Mouse (Mus musculus): ENCODE data around the gene D430019H16Rik. TPM values are rescaled to one million over a fixed set of nuclear protein-coding genes. Genes with fewer than 3 reads are reported as not detected.
A peak's percentile ranks its signal among the peaks of the same experiment; 100 is the strongest.

D430019H16Rik gene
- under 1 TPM; 0.44 to 0.55 TPM for total RNA-seq (2021)
- long read RNA-seq, experiment 1, result 0 reads
- long read RNA-seq, experiment 2, result 0 reads

DNA sequence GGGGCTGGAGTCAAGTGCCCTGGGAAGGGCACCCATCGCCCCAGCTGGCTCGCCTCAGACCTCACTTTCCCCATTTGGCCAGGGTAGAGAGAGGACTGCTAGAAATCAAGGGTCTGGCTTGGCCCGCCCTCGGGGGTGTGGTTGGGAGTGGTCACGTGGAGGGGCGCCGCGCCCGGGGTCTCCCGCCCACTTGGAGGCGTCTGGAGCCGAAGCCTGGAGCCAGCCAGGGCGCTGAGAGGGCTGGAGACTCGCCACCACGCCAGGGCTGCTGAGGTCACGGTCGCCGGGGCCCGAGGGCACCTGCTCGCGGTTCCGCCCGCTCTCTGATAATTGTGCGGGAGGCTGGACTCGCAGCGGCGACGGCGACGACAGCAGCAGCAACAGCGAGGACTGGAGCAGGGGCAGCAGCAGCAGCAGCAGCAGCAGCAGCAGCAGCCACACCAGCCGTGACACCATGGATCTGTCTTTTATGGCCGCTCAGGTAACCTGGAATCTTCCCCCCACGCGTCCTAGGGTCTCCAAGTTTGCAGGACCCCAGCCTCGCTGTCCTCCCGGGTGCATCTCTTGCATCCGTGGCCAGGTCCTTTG lies at the start of gene D430019H16Rik:
Gene D430019H16Rik, plus strand, starts transcription at position 187 of the 588 bp plus-strand sequence.
- intact Hi-C loops (cut with DNase I), result no loop called here
- DNase-seq, result peak; percentile 74 to 76

DNA sequence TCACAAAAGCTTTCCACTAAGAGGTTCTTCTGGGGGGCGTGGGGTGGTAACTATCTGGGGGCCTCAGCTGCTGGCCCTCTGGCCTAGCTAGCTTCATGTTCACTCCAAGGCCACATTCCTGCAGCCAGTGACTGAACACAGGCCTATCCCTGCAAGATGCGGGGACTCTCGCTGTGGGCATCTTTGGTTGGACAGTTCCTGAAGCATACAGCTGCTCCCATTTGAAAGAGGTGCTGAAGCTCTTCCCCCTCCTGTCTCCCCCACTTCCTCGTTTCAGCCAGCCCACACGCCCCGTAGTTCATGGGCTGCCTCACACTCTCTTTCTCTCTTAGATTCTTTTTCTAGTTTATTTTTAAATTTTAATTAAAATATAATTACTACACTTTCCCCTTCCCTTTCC lies 47.6 kb upstream of the D430019H16Rik start:
- no peak for DNase-seq
- intact Hi-C loops (cut with DNase I), result no loop called here

DNA sequence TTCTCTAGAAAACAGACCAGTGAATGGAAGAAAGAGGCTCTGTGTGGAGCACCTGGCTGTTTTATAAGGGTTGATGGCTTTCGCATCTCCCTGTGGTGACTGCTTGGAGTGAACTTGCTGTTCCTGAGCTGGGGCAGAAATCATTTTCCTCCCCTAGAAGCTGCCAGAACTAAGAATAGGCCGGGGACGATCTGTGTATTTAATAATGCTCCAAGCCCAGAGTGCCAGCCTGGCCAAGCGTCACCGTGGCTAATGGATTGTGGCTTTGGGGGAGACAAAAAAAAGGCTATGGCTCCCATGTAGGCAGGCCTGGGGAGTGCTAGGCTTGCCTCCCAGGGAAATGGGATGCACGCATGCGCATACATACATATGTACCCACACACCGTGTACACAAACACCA lies 39.7 kb upstream of the D430019H16Rik start:
- intact Hi-C loops (cut with DNase I), result no loop called here

DNA sequence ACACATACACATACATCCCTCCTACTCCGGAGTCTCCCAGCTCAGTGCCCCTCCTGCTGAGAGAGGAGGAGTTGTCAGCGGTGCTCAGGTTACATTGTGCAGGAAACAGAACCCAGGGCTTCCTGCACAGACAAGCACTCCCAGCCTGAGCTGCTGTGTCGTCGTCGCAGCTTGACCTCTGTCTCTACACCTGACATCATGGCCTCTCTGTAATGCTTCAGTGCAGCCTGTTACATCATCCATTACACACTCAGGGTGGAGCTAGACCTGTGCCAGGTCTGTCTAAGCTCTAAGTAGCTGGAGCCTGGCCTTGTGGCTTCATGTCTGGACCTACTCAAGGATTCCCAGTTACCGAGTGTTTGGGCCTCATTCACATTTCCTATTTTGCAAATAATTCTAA lies 33.2 kb upstream of the D430019H16Rik start:
- intact Hi-C loops (cut with DNase I), result loop anchor here (5.0 kb wide), 1 partner anchor 43 kb away; no protein-coding TSS in a partner anchor
- DNase-seq, result no peak

More for the DNA sequence above, 39.7 kb upstream of the D430019H16Rik start:
- DNase-seq, result no peak

- intact Hi-C loops (cut with DNase I), result loop anchor here (2.0 kb wide), 2 partner anchors 354 to 376 kb away; no protein-coding TSS in a partner anchor
- DNase-seq, result no peak
Observed at GRCm38 (mm10) chr12:105426541-105426940, 27.1 kb upstream of the D430019H16Rik start.

DNA sequence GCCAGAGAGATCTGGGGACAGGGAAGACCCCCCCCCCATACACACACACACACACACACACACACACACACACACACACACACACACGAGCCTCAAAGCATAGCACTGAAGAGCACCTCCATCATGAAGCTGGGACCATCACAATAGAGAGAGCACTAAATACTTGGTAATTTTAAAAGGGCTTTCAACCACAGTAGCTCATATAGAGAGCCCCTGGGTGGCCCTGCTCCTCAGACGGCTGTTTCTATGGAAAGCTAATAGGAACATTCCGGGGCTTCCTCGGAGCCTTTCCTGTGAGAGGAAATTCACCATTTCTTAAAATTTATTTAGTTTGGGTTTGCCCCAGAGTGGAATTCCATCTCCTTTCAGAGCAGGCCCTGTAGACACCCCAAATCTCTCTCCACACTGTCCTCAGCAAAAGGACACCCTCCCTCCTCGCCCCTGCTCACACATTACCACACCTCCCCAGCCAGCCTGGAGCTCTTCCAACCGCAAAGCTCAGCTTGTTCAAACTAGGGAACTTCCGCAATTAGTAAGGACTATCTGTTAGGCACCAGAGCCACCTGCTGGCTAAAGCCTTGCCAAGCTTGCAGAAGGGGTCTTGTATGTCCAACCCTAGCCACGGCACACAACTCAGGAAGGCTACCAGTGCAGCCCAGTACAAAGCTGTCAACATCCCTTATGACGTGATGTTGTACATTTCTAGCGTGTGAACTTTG lies 26.5 kb upstream of the D430019H16Rik start:
- DNase-seq, result peak; percentile 54 to 73
- intact Hi-C loops (cut with DNase I), result loop anchor here (2.0 kb wide), 2 partner anchors 354 to 376 kb away; no protein-coding TSS in a partner anchor

GRCm38 (mm10) chr12:105431872-105432271 lies 21.8 kb upstream of the D430019H16Rik start:
- no peak for DNase-seq
- intact Hi-C loops (cut with DNase I), result loop anchor here (10.0 kb wide), 1 partner anchor 293 kb away; no protein-coding TSS in a partner anchor

DNA sequence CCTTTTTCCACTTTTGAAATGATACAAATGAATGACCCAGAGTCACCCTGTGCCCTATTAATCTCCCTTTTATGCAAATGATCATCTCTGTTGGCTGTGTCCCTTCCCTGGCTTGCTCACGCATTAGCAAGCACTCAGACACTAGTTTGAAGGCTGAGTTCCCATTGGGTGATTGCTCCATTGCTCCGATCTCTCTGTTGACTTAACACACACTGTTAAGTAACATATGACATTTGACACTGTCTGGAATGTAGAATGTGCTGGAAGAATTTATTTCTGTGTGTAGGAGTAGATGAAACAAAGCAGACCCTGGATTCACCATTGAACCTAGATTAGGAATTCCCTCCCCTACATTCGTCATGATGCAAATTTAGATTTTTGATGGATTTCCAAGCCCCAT lies 20.8 kb upstream of the D430019H16Rik start:
- intact Hi-C loops (cut with DNase I), result loop anchor here (10.0 kb wide), 1 partner anchor 292 kb away; no protein-coding TSS in a partner anchor
- no peak for DNase-seq

DNA sequence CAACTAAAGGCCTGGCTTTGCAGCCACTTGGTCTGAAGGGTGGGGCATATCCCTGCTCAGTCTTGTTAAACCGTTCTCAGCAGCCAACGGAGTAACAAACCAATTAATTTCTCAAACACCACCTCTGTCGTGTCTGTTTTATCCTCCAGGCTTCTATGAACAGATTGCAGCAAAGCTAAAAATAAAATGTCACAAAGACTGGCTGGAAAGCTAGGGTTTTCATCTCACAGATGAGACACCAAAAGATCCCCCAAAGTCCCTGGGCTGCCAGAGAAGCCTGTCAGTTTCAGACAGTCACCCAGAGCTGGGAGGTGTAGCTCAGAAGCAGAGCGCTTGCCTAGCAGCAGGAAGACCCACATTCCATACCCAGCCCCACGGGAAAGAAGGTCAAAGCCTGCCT lies 15.4 kb upstream of the D430019H16Rik start:
- no peak for DNase-seq
- intact Hi-C loops (cut with DNase I), result loop anchor here (10.0 kb wide), 1 partner anchor 287 kb away; no protein-coding TSS in a partner anchor

DNA sequence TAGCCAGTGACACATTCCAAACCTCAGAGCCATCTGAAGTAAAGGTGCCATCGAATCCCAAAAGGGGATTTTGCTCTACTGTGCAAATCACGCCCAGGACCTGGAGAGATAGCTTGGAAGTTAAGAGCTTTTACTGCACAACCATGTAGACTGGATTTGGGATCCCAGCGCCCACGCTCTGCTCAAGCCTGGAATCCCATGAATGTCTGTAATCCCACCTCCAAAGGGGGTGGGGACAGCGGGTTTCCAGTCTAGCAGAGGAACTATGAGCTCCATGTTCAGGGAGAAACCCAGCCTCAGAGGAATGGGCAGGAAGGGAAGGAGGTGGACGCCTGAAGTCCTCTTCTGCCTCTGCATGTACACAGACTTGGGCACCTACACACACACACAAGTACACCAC lies 13.7 kb upstream of the D430019H16Rik start:
- DNase-seq, result no peak
- intact Hi-C loops (cut with DNase I), result loop anchor here (10.0 kb wide), 1 partner anchor 285 kb away; no protein-coding TSS in a partner anchor

GRCm38 (mm10) chr12:105443569-105443968 lies 10.1 kb upstream of the D430019H16Rik start:
- DNase-seq, result no peak
- intact Hi-C loops (cut with DNase I), result no loop called here

DNA sequence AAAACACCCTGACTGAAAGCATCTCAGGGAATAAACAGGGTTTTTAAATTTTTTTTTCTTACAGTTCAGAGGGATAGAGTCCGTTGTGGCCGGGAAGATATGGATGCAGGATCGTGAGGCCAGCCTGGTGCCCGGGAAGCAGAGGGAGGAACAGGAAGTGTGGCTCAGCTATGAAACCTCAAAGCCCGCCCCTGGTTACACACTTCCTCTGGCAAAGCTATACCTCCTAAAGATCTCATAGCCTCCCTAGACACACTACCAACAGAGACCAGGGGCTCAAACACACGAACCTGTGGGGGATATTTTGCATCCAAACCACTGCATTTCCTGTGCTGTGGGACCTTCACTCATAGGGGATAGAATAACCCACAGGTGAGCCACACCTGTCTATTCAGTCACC lies 7.9 kb upstream of the D430019H16Rik start:
- DNase-seq, result no peak
- intact Hi-C loops (cut with DNase I), result no loop called here

GRCm38 (mm10) chr12:105449239-105449638 lies 4.4 kb upstream of the D430019H16Rik start:
- DNase-seq, result no peak
- intact Hi-C loops (cut with DNase I), result no loop called here

DNA sequence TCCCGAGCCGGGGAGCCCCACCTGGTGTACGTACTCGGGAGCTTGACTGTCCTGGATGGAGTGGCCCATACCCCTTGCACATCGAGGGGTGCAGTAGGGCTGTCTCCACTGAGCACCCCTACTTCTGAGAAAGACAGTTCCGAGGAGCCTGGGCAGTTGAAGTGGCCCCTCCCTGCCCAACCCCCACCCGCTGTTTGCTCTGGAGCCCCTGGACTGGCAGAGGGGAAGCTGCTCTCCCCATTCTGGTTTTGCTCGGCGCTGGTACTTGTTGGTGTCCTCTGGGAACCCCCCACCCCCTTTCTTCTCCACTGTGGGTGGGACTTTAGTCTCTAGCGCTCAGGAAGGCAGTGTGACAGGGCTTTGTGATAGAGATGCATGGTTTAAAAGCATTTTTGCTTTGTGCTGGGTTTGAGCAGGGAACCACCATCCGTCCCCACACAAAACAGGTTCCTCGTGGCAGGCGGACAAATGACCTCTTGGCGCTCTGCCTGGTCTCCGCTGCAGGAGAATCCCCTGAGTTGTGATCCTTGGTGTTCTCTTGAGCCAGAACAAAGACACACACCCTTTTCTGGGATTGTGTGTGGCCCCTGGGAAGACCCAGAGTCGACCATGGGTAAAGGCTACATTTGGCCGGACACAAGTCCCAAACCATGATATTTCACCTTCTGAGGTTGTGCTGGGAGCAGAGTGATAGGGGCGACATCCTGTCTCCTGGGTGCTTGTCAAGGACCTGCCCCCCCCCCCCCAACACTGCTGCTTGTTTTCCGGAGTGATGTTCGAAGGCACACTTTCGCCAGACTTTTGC lies 804 bp downstream of the D430019H16Rik start:
- peak in 1 of 2 experiments; percentile 18 for DNase-seq
- intact Hi-C loops (cut with DNase I), result no loop called here

DNA sequence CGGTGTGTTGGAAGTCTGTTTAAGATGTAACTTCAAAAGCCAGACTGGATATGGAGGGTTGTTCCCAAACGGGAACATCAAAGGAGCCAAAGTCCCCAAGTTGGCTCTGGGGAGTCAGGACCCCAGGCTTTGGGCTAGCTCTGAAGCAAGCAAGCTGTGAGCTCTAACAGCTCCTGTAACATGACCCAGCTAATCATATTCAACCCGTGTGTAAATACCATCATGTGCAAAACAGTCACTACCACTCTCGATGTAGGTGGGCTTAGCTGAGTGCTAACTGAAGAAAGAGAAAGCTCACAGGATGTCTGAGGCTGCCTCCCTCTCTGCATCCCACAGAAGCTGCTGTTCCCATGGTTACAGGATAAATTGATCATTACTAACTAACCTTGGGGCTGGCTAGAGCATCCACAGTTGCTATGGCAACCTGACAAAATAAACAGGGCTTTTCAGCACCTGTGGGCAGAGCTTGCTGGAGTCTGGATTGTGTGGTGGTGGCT lies 1.5 kb downstream of the D430019H16Rik start:
- DNase-seq, result no peak
- intact Hi-C loops (cut with DNase I), result no loop called here

DNA sequence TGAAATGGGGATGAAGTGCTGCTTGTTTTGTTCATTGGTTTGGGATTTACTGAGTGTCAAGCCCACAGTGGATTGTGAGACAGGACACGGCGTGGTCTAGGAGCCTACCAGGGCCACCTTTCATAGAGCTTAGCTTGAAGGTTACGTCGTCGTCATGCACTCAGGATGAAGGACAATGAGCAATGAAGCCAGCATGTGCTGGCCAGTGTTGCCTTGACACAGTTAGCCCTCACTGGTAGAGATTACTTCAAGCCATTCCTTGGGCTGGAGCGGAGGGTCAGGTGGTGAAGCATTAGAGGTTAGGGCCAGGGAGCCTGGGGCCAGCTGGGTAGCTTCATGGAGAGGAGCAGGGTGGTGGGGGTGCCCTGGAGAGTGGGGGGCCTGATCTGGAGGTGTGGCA lies 5.1 kb downstream of the D430019H16Rik start:
- intact Hi-C loops (cut with DNase I), result no loop called here
- DNase-seq, result no peak

- DNase-seq, result no peak
Observed at GRCm38 (mm10) chr12:105461066-105461465, 7.4 kb downstream of the D430019H16Rik start.

GRCm38 (mm10) chr12:105469026-105469425 lies 15.4 kb downstream of the D430019H16Rik start:
- intact Hi-C loops (cut with DNase I), result no loop called here

More at GRCm38 (mm10) chr12:105461066-105461465, 7.4 kb downstream of the D430019H16Rik start:
- intact Hi-C loops (cut with DNase I), result no loop called here

DNA sequence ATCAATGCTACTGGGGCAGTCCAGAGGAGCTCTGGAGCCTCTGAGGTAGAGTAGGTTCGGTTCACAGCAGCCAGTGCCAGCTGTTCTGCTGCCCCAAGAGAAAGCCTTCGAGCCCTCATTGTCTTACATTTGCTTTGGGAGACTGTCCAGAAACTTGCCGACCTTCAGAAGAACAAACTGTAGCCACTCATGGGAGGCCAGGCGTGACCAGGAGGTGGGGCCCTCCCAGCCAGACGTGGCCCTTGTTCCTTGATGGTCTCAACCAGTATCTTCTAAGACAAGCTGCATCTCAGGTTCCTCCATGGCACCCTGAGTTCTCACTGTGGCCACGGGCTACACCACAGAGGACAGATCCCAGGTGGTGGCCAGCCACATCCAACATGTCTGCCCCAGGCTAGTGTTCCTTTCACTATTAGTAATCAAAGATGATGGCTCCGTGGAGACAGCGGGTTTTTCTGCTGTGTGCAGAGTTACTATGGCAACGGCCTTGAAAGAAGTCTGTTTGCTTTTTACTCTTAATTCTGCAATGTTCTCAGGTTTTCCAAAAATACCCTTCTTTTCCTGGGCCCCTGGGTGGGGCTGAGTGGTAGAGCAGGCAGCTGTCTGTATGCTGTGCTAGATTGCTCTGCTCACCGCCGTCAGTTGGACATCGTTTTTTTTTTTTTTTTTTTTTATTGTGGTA lies 21.7 kb downstream of the D430019H16Rik start:
- intact Hi-C loops (cut with DNase I), result no loop called here
- no peak for DNase-seq

More at GRCm38 (mm10) chr12:105469026-105469425, 15.4 kb downstream of the D430019H16Rik start:
- DNase-seq, result no peak

DNA sequence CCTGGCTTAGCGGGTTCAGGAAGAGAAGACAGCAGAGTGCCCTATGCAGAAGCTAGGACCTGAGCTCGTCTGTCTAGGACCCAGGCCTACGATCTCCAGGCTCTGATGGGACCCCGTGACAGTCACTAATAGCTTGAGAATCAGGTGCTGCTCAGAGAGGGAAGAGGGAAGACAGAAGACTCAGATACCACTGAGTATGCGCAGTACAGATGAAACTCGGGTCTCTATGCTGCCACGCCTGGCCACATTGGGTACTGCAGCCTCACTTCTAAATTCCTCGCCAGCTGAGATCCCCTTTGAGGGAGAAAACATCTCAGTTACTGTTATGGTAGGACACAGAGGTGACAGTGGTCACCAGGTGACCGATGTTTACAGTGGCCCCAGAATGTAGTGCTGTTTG lies 22.8 kb downstream of the D430019H16Rik start:
- intact Hi-C loops (cut with DNase I), result no loop called here
- DNase-seq, result peak; percentile 45 to 70

Data from heart, postnatal 14 days (tissue).